Mouse (Mus musculus): Measurements from ENCODE around the gene Zfp81. TPM values are rescaled to one million over a fixed set of nuclear protein-coding genes. Genes with fewer than 3 reads are reported as not detected.

Gene Zfp81
- 21.8 and 23.8 TPM in 2 replicates for polyA plus RNA-seq (2011; ENCODE audit: insufficient read depth, insufficient read length, low read depth, missing spikeins)

GRCm38 (mm10) chr17:33358411-33359384 lies at the start of gene Zfp81:
Gene Zfp81 (minus strand): TSS chr17:33358878.
- H3K36me3 ChIP-seq (ENCODE audit: control insufficient read depth, insufficient read depth, low read length, poor library complexity, severe bottlenecking) = no peaks in the 10 kb centered on the region
- peak within 1 kb of the TSS; percentile 89 for H3K4me3 ChIP-seq (ENCODE audit: low read depth, low read length)
- H3K4me1 ChIP-seq (ENCODE audit: control insufficient read depth, insufficient read depth, low read length) = no peaks in the 10 kb centered on the region
- peak within 1 kb of the TSS; percentile 15 for H3K9ac ChIP-seq (ENCODE audit: low read depth, poor library complexity, severe bottlenecking)
- peak within 1 kb of the TSS; percentile 33 for H3K27ac ChIP-seq (ENCODE audit: insufficient read depth, low read length)
- H3K9me3 ChIP-seq (replicated peaks; ENCODE audit: control insufficient read depth, insufficient read depth, low read length, poor library complexity, severe bottlenecking) = no peaks in the 10 kb centered on the region
- TF ChIP-seq POLR2A (IDR thresholded peaks at IDR 0.05; ENCODE audit: insufficient read depth, low read length) (peak; percentile 79), EP300 (IDR thresholded peaks at IDR 0.05; ENCODE audit: insufficient read depth, low read depth, low read length) (no peak)
- H3K27me3 ChIP-seq (ENCODE audit: control insufficient read depth, insufficient read depth, low read length, poor library complexity, severe bottlenecking) = no peaks in the 10 kb centered on the region

GRCm38 (mm10) chr17:33394182-33395034 lies 35.7 kb upstream of the Zfp81 start, which contains the start of gene Zfp101:
Gene Zfp101 (minus strand): TSS chr17:33394641.
- no peak for TF ChIP-seq CTCF (IDR thresholded peaks at IDR 0.05; ENCODE audit: low read depth, low read length)
- no peak for TF ChIP-seq EP300 (IDR thresholded peaks at IDR 0.05; ENCODE audit: insufficient read depth, low read depth, low read length)
- no peak for TF ChIP-seq POLR2A (IDR thresholded peaks at IDR 0.05; ENCODE audit: insufficient read depth, low read length)
- peak within 1 kb of the TSS; percentile 44 for H3K9ac ChIP-seq (ENCODE audit: low read depth, poor library complexity, severe bottlenecking)
- no peaks in the 10 kb centered on the region for H3K4me1 ChIP-seq (ENCODE audit: control insufficient read depth, insufficient read depth, low read length)
- H3K27me3 ChIP-seq (ENCODE audit: control insufficient read depth, insufficient read depth, low read length, poor library complexity, severe bottlenecking) = no peaks in the 10 kb centered on the region
- peak within 1 kb of the TSS; percentile 93 for H3K4me3 ChIP-seq (ENCODE audit: low read depth, low read length)
- no peak within 1 kb of the TSS for H3K27ac ChIP-seq (ENCODE audit: insufficient read depth, low read length)
- H3K9me3 ChIP-seq (replicated peaks; ENCODE audit: control insufficient read depth, insufficient read depth, low read length, poor library complexity, severe bottlenecking) = no peaks in the 10 kb centered on the region
- no peaks in the 10 kb centered on the region for H3K36me3 ChIP-seq (ENCODE audit: control insufficient read depth, insufficient read depth, low read length, poor library complexity, severe bottlenecking)

- Histone ChIP-seq H3K27me3 (ENCODE audit: control insufficient read depth, insufficient read depth, low read length, poor library complexity, severe bottlenecking) (no peaks in the 10 kb centered on the region), H3K9ac (ENCODE audit: low read depth, poor library complexity, severe bottlenecking) (no peak overlapping the region), H3K27ac (ENCODE audit: insufficient read depth, low read length) (no peak overlapping the region), H3K4me3 (ENCODE audit: low read depth, low read length) (no peak overlapping the region), H3K9me3 (replicated peaks; ENCODE audit: control insufficient read depth, insufficient read depth, low read length, poor library complexity, severe bottlenecking) (no peaks in the 10 kb centered on the region), H3K4me1 (ENCODE audit: control insufficient read depth, insufficient read depth, low read length) (no peaks in the 10 kb centered on the region), H3K36me3 (ENCODE audit: control insufficient read depth, insufficient read depth, low read length, poor library complexity, severe bottlenecking) (no peaks in the 10 kb centered on the region)
- no peak for TF ChIP-seq CTCF (IDR thresholded peaks at IDR 0.05; ENCODE audit: low read depth, low read length)
- no peak for TF ChIP-seq EP300 (IDR thresholded peaks at IDR 0.05; ENCODE audit: insufficient read depth, low read depth, low read length)
- TF ChIP-seq POLR2A (IDR thresholded peaks at IDR 0.05; ENCODE audit: insufficient read depth, low read length) = no peak
These were observed 33.6 kb upstream of the Zfp81 start for GRCm38 (mm10) chr17:33392271-33392670.

GRCm38 (mm10) chr17:33385705-33386104 lies 27.0 kb upstream of the Zfp81 start:
- Histone ChIP-seq H3K9me3 (replicated peaks; ENCODE audit: control insufficient read depth, insufficient read depth, low read length, poor library complexity, severe bottlenecking) (no peaks in the 10 kb centered on the region), H3K36me3 (ENCODE audit: control insufficient read depth, insufficient read depth, low read length, poor library complexity, severe bottlenecking) (peaks cover 24% of the 10 kb centered on the region), H3K27ac (ENCODE audit: insufficient read depth, low read length) (no peak overlapping the region), H3K9ac (ENCODE audit: low read depth, poor library complexity, severe bottlenecking) (no peak overlapping the region), H3K4me1 (ENCODE audit: control insufficient read depth, insufficient read depth, low read length) (no peaks in the 10 kb centered on the region), H3K27me3 (ENCODE audit: control insufficient read depth, insufficient read depth, low read length, poor library complexity, severe bottlenecking) (no peaks in the 10 kb centered on the region), H3K4me3 (ENCODE audit: low read depth, low read length) (no peak overlapping the region)
- TF ChIP-seq POLR2A (IDR thresholded peaks at IDR 0.05; ENCODE audit: insufficient read depth, low read length) (no peak), EP300 (IDR thresholded peaks at IDR 0.05; ENCODE audit: insufficient read depth, low read depth, low read length) (no peak), CTCF (IDR thresholded peaks at IDR 0.05; ENCODE audit: low read depth, low read length) (no peak)

- Histone ChIP-seq H3K27ac (ENCODE audit: insufficient read depth, low read length) (no peak overlapping the region), H3K9ac (ENCODE audit: low read depth, poor library complexity, severe bottlenecking) (no peak overlapping the region), H3K9me3 (replicated peaks; ENCODE audit: control insufficient read depth, insufficient read depth, low read length, poor library complexity, severe bottlenecking) (no peaks in the 10 kb centered on the region), H3K4me3 (ENCODE audit: low read depth, low read length) (no peak overlapping the region), H3K36me3 (ENCODE audit: control insufficient read depth, insufficient read depth, low read length, poor library complexity, severe bottlenecking) (no peaks in the 10 kb centered on the region), H3K4me1 (ENCODE audit: control insufficient read depth, insufficient read depth, low read length) (no peaks in the 10 kb centered on the region), H3K27me3 (ENCODE audit: control insufficient read depth, insufficient read depth, low read length, poor library complexity, severe bottlenecking) (no peaks in the 10 kb centered on the region)
- TF ChIP-seq EP300 (IDR thresholded peaks at IDR 0.05; ENCODE audit: insufficient read depth, low read depth, low read length) (no peak), CTCF (IDR thresholded peaks at IDR 0.05; ENCODE audit: low read depth, low read length) (no peak), POLR2A (IDR thresholded peaks at IDR 0.05; ENCODE audit: insufficient read depth, low read length) (no peak)
These were observed 14.1 kb upstream of the Zfp81 start for GRCm38 (mm10) chr17:33372795-33373194.
